Mouse (Mus musculus) telencephalon, adult 2 months (tissue): Measurements from ENCODE around the gene Plekhh3.

Experiments used
- DNase-seq: peaks from one replicate; pipeline ENCODE4 v3.0.0-alpha.2; 2011; ENCODE audit warnings: low read depth, low spot score

The Plekhh3 gene

GRCm38 (mm10) chr11:101170811-101171610, at the start of gene Plekhh3:
Plekhh3 (minus strand) TSS chr11:101171351.
- peak; percentile 98 for DNase-seq

DNA sequence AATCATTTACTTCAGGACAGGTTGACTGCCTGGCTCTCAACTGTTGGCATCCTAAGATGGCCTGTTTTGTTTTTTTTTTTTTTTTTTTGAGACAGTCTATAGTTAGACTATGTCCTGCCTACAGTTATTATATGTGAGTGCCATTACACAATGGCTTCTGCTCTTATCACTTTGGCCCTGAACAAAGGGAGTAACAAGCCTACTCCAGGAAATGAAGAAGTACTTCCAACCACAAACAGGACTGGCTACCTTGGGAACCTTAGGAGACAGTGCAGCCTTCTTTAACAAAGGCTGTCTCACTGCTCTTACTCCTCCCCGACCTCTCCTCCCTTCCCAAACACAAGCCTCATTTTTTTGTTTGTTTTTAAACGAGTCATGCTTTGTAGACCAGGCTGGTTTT, 49.7 kb upstream of the Plekhh3 start:
- no peak for DNase-seq

DNA sequence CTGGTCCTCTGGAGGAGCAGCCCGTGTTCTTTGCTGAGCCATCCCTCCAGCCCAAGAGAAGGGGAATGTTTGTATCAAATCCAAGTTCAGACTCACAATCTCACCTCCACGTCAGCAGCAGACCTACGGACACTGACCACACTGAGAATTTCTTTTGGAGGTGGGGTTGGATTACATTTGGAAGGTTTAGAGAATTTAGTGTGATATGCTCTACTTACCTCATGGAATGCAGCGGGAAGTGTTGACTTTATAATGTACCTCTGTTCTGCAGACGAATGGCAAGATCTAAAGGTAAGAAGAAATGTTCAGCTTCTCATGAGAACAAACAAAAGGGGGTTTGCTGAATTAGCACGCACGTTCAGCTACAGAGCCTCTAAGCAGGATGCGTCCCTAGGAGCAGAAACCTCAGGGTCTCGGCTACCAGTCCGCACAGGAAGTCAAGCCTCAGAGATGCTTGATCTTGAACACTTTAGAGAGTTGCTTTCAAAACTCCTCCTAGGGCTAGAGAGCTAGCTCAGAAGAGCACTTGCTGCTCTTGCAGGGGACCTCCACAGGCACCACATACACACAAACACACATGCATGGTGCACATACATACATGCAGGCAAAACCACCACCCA, 47.4 kb upstream of the Plekhh3 start:
- DNase-seq: no peak

GRCm38 (mm10) chr11:101216936-101217335, 45.8 kb upstream of the Plekhh3 start:
- no peak for DNase-seq

GRCm38 (mm10) chr11:101211970-101212369, 40.8 kb upstream of the Plekhh3 start:
- peak; percentile 64 for DNase-seq

- no peak for DNase-seq
Observed at GRCm38 (mm10) chr11:101200986-101201385, 29.8 kb upstream of the Plekhh3 start.

DNA sequence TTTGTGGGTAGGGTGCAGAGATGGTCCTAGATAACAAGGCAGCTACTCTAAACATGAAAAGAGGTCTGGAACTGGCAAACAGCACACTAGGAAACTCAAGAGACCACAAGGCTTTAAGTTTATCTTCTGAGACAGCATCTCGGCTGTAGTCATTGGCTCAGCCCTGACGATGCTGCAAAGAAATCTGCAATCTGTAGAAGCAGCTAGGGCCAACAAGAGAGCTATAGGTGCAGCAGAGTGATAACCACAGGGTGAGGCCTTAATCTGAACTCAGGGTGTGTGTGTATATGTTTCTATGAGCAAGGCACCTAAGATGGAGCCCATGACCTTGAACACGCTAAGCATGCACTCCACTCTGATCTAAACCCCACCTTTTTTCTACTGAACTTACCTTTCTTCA, 28.4 kb upstream of the Plekhh3 start:
- no peak for DNase-seq

GRCm38 (mm10) chr11:101196175-101196574, 25.0 kb upstream of the Plekhh3 start:
- DNase-seq: no peak

- DNase-seq: no peak
Observed at GRCm38 (mm10) chr11:101195571-101195970, 24.4 kb upstream of the Plekhh3 start.

- DNase-seq: no peak
Observed at GRCm38 (mm10) chr11:101195101-101195500, 23.9 kb upstream of the Plekhh3 start.

GRCm38 (mm10) chr11:101194643-101195042, 23.5 kb upstream of the Plekhh3 start:
- no peak for DNase-seq

DNA sequence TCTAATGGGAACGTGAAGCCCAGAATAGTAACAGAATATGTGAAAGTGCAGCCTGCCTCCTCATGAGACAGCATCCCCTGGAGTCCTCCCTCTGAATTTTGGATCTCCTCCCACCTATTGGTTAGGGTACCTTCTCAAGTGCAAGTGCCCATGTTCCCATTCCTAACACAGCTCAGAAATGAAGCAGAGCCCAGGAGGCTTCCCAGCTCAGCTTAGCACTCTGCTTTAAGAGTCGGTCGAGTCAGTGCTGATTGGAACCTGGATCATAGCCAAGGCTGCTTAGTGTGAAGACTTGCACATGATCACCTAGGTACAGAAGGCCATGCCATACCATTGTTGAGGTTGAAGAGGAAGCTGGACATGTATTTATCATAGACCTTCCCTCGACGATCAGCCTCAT, 23.0 kb upstream of the Plekhh3 start:
- no peak for DNase-seq

- DNase-seq: no peak
Observed at GRCm38 (mm10) chr11:101193076-101193475, 21.9 kb upstream of the Plekhh3 start.

GRCm38 (mm10) chr11:101192646-101193045, 21.5 kb upstream of the Plekhh3 start:
- DNase-seq: no peak

GRCm38 (mm10) chr11:101191919-101192470, 20.8 kb upstream of the Plekhh3 start:
- no peak for DNase-seq

DNA sequence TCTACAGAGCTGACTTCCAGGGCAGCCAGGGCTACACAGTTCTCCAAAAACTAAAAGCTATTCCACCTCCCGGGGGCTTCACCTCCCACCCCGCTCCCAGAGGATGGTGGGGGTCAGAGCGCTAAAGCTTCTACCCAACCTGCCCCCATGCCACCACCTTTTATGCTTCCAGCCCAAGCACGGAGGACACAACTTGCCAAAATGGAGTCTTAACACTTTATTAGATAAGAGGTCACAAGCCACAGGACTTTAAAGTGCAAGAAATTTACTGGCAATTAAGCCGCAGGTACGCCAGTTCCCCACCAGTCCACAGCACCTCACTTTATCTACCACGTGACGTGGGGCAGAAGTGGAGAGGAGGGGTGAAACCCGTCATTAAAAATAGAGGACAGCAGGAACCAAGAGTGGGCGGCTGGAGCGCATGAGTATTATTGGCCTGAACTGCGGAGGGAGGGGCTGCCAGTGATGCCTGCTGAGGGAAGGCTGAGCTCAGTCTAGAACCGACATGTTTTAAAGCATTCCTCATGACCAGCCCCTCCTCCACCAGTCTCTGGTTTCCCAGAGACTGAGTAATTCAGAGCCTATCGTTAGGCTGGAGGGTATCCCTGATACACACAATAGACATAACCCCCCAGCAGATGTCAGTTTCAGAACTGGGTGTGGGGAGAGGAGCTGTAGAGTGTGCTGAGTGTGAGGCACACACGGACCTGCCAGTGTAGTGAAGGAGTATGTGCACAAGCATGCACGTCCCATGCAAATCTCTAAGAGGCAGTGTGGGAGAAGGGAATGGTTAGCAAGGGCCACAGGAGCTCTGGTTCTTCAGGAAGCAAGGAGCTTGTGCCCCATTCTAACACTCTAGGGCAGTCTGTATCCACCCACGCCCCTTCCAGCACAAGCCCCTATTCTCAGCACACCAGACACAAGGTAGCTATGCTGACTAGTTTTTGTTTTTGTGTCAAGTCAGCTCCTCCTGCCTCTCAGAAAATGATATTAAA, 20.1 kb upstream of the Plekhh3 start:
- no peak for DNase-seq

- DNase-seq: no peak
Observed at GRCm38 (mm10) chr11:101190181-101190912, 19.2 kb upstream of the Plekhh3 start.

DNA sequence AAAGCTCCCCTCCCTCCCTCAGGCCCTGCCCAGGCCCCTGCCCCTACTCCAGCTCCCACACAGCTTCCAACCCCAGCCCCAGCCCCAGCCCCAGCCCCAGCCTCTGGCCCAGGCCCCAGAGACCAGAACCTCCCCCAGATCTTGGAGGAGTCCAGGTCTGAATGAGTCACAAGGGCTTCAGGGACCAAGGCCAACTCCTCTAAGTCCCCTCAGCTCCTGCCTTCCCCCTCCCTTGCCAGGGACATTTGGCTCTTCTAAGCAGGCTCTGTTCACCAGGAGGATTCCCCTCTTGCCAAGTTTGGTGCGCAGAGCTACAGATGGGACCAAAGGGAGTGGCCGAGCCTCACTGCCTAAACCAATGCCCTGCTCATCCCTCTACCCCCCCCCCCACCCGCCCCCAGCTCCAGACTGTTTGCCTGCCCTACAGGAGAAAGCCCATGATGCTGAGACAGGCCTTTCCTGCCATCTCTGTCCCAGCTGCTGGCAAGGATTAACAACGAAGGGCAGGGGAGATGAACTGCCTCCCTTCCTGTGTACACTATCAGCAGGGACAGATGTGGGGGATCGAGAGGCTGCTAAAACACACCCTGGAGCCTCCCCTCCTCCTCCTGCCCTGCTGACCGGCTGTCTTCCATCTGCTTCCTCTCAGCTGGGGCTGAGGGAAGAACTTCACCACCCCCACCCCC, 18.5 kb upstream of the Plekhh3 start:
- DNase-seq: peak; percentile 67

DNA sequence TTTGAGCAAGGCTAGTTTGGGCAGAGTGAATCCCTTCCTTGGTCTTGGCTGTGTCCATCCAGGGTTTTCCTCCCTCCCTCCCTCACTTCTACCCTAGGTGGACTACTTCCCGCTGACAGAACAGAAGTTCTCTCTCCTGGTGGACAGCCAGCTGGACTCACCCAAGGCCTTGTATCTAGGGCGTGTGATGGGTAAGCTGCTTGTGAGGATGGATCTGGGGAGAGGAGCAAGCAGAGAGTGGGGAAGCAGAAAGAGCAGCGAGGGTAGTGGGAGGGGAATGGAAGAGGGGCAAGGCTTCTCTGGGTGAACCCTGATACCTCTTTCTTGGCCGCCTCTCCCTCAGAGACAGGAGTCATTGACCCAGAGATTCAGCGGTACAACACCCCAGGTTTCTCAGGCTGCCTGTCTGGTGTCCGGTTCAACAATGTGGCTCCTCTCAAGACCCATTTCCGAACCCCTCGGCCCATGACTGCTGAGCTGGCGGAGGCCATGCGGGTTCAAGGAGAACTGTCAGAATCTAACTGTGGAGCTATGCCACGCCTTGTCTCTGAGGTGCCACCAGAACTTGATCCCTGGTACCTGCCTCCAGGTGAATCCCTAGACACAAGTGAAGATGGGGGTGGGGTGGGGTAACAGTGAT, 17.1 kb upstream of the Plekhh3 start:
- DNase-seq: no peak

DNA sequence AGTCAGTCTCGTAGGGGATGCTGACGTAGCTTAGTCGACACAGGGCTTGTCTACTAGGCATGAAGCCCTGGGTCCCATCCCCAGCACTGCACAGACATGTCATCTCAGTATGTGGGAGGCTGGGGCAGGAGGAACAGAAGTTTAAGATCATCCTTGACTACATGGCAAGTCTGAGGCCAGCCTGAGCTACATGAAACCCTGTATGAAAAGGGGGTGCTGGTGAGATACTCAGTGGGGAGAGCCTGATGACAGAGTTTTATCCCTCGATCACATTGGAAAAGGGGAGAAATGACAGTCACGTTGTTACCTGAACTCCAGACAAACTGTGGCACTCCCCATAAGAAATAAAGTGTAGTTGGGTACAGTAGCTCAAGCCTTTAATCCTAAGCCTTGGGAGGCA, 16.4 kb upstream of the Plekhh3 start:
- DNase-seq: no peak
